Mouse (Mus musculus) limb, embryonic 12.5 days (tissue): ENCODE measurements around the gene Henmt1. TPM values are rescaled to one million over a fixed set of nuclear protein-coding genes. Genes with fewer than 3 reads are reported as not detected.

Experiments used
- ATAC-seq: fragments of 200-750 bp; cut with Nextera tagmentation; 2 replicates; pipeline ENCODE4 v1.8.0; 2017; ENCODE audit warnings: low read depth, moderate TSS enrichment; ENCODE audit not compliant: insufficient number of reproducible peaks, insufficient read depth, low FRiP score, low TSS enrichment
- H3K27ac ChIP-seq: fragments of 300-500 bp; sonication (generic); 2 replicates; pipeline ENCODE4 v1.5.1; 2016; ENCODE audit warnings: mild to moderate bottlenecking, moderate library complexity
- H3K27me3 ChIP-seq: fragments of 300-500 bp; sonication (generic); 2 replicates; pipeline ENCODE4 v1.6.1; 2016; ENCODE audit warnings: mild to moderate bottlenecking, moderate library complexity
- H3K36me3 ChIP-seq: fragments of 300-500 bp; sonication (generic); 2 replicates; pipeline ENCODE4 v1.6.1; 2016; ENCODE audit warnings: mild to moderate bottlenecking, moderate library complexity
- H3K4me1 ChIP-seq: fragments of 300-500 bp; sonication (generic); replicated peaks from 2 replicates; pipeline ENCODE4 v1.6.1; 2016
- H3K4me2 ChIP-seq: fragments of 300-500 bp; sonication (generic); 2 replicates; pipeline ENCODE4 v1.6.1; 2016; ENCODE audit warnings: mild to moderate bottlenecking, moderate library complexity
- H3K4me3 ChIP-seq: fragments of 300-500 bp; sonication (generic); replicated peaks from 2 replicates; pipeline ENCODE4 v1.5.1; 2016; ENCODE audit warnings: mild to moderate bottlenecking
- H3K9ac ChIP-seq: fragments of 300-500 bp; sonication (generic); replicated peaks from 2 replicates; pipeline ENCODE4 v1.6.1; 2016; ENCODE audit warnings: mild to moderate bottlenecking, moderate library complexity
- H3K9me3 ChIP-seq: fragments of 300-500 bp; sonication (generic); 2 replicates; pipeline ENCODE4 v1.6.1; 2016; ENCODE audit warnings: mild to moderate bottlenecking, moderate library complexity
- whole genome bisulfite sequencing: fragments of 180-500 bp; shearing (Covaris S2); methylation state at CpG from one replicate; pipeline ENCODE4 v1.1.7; 2016; 5-methylcytosine and 5-hydroxymethylcytosine counted together
- polyA plus RNA-seq: library from polyadenylated mRNA; unstranded; fragments of >200 nt; fragmentation: Nextera tagmentation; extraction: Ambion mirVana; gene quantifications from 2 replicates; pipeline ENCODE4 v1.2.1, GENCODE M21; 2016

Henmt1 gene
- polyA plus RNA-seq, 1 experiment from 2014 or later, result 1.5 TPM

- Histone ChIP-seq H3K27me3 (no peaks in the 10 kb centered on the region), H3K4me1 (no peaks in the 10 kb centered on the region), H3K9ac (no peak overlapping the region), H3K9me3 (no peaks in the 10 kb centered on the region), H3K4me3 (no peak overlapping the region), H3K27ac (no peak overlapping the region), H3K36me3 (peaks cover 18% of the 10 kb centered on the region; the same call in 1 of the 2 replicates), H3K4me2 (no peak overlapping the region)
- WGBS, result 71% methylated on average over 1 of the region's 1 CpGs
- no peak for ATAC-seq
Observed at GRCm38 (mm10) chr3:108999173-108999572, 59.5 kb downstream of the Henmt1 start.

GRCm38 (mm10) chr3:109005777-109006176, 66.1 kb downstream of the Henmt1 start:
- H3K27ac ChIP-seq, result no peak overlapping the region
- H3K9me3 ChIP-seq, result no peaks in the 10 kb centered on the region
- H3K4me3 ChIP-seq, result no peak overlapping the region
- peaks cover 12% of the 10 kb centered on the region; the same call in 1 of the 2 replicates for H3K36me3 ChIP-seq
- H3K4me2 ChIP-seq, result no peak overlapping the region
- no peaks in the 10 kb centered on the region for H3K4me1 ChIP-seq
- no peaks in the 10 kb centered on the region for H3K27me3 ChIP-seq
- H3K9ac ChIP-seq, result no peak overlapping the region
- no peak for ATAC-seq
- WGBS, result 87% methylated on average over 5 of the region's 5 CpGs

DNA sequence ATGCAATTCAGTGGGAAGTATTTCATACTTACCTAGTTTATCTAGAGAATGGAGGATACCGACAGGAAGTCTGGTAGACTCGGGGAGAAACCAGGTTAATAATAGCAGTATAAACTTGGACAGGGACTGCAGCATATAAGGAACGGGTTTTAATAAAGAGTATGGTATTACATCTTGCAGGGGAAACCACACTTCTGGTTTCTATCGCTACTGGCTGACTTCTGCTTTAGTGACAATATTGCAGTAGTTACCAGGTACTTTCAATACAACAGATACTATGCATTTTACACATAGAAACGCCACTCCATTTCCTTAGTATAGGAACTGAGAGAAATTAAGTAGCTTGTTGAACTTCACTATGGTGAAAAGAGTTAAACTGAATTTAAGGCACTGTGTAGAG, 68.5 kb downstream of the Henmt1 start:
- 85% methylated on average over 5 of the region's 5 CpGs for WGBS
- no peak overlapping the region for H3K4me3 ChIP-seq
- no peak overlapping the region for H3K4me2 ChIP-seq
- no peaks in the 10 kb centered on the region for H3K27me3 ChIP-seq
- H3K4me1 ChIP-seq, result no peaks in the 10 kb centered on the region
- no peak overlapping the region for H3K9ac ChIP-seq
- no peak overlapping the region for H3K27ac ChIP-seq
- ATAC-seq, result no peak
- no peaks in the 10 kb centered on the region for H3K9me3 ChIP-seq
- H3K36me3 ChIP-seq, result no peaks in the 10 kb centered on the region

Other genes starting within 250 kb of the Henmt1 start
- gene Gpsm2, start 217.6 kb upstream of the Henmt1 start, polyA plus RNA-seq, result 93.6 and 104 TPM in 2 replicates
- 1.1 and 1.4 TPM in 2 replicates for gene Aknad1, start 200.2 kb upstream of the Henmt1 start, polyA plus RNA-seq
- 32.5 and 33.3 TPM in 2 replicates for gene Stxbp3, start 99.3 kb upstream of the Henmt1 start, polyA plus RNA-seq
- gene Fndc7, start 49.9 kb upstream of the Henmt1 start, polyA plus RNA-seq, result 0.13 TPM in 2 replicates
- 89.4 and 98.9 TPM in 2 replicates for gene Prpf38b, start 28.1 kb upstream of the Henmt1 start, polyA plus RNA-seq
- gene Gm9857, start 572 bp downstream of the Henmt1 start, polyA plus RNA-seq, result not detected in 2 replicates
- gene Fam102b, start 87.7 kb downstream of the Henmt1 start, polyA plus RNA-seq, result 8.0 and 9.6 TPM in 2 replicates
- not detected in 2 replicates for gene Slc25a54, start 140.6 kb downstream of the Henmt1 start, polyA plus RNA-seq
- 44.6 and 45.5 TPM in 2 replicates for gene Slc25a24, start 183.3 kb downstream of the Henmt1 start, polyA plus RNA-seq